9 mouse cellular contexts compared by ENCODE assay signal in genomic region chr4:143112985-143113384, GRCm38 (mm10).
DNase-seq lines count a peak whose midpoint lies in the region; ATAC-seq and TF ChIP-seq lines count a peak whose summit lies in the region.
"Had no signal": no experiment of that assay in that cellular context is flagged by ENCODE, and none has a peak within 500 bp of the region (broad histone marks: within the 10 kb centered on the region; RNA-seq: fewer than 3 reads in every experiment).

No protein-coding gene starts in this region.

- no peaks in the 10 kb centered on the region for H3K9me3 ChIP-seq in midbrain, embryonic 10.5 days (replicated peaks)
- H3K9me3 ChIP-seq in midbrain, embryonic 16.5 days (replicated peaks; ENCODE audit: control insufficient read depth, low read length, poor library complexity, severe bottlenecking) = no peaks in the 10 kb centered on the region
- no peaks in the 10 kb centered on the region for H3K9me3 ChIP-seq in heart, postnatal 0 days (replicated peaks; ENCODE audit: control insufficient read depth, low read length)
- no peaks in the 10 kb centered on the region for H3K9me3 ChIP-seq in liver, embryonic 11.5 days (ENCODE audit: control insufficient read depth, low read length)
- H3K9me3 ChIP-seq: neural tube, embryonic 13.5 days had no signal

- no peaks in the 10 kb centered on the region for H3K27me3 ChIP-seq in midbrain, embryonic 10.5 days (ENCODE audit: low read depth, poor library complexity, severe bottlenecking)
- no peaks in the 10 kb centered on the region for H3K27me3 ChIP-seq in midbrain, embryonic 16.5 days (ENCODE audit: control insufficient read depth, insufficient read depth, low read depth, low read length)
- H3K27me3 ChIP-seq in heart, postnatal 0 days (ENCODE audit: control insufficient read depth, insufficient read depth, low read length) = no peaks in the 10 kb centered on the region
- H3K27me3 ChIP-seq in liver, embryonic 11.5 days (replicated peaks; ENCODE audit: control insufficient read depth, insufficient read depth, low read length) = no peaks in the 10 kb centered on the region
- H3K27me3 ChIP-seq: neural tube, embryonic 13.5 days had no signal

- H3K9ac ChIP-seq in midbrain, embryonic 16.5 days (ENCODE audit: low read depth, low read length) = no peak overlapping the region
- H3K9ac ChIP-seq in heart, postnatal 0 days (replicated peaks; ENCODE audit: low read depth, low read length) = no peak overlapping the region
- no peak overlapping the region for H3K9ac ChIP-seq in liver, embryonic 11.5 days (ENCODE audit: low read depth, low read length)
- H3K9ac ChIP-seq: neural tube, embryonic 13.5 days had no signal

- H3K36me3 ChIP-seq in midbrain, embryonic 10.5 days = peaks cover 37% of the 10 kb centered on the region
- H3K36me3 ChIP-seq in midbrain, embryonic 16.5 days (ENCODE audit: control insufficient read depth, insufficient read depth, low read length) = peaks cover 3% of the 10 kb centered on the region; the same call in 1 of the 2 replicates
- H3K36me3 ChIP-seq in heart, postnatal 0 days (replicated peaks; ENCODE audit: control insufficient read depth, insufficient read depth, low read length) = peaks cover 35% of the 10 kb centered on the region
- H3K36me3 ChIP-seq in liver, embryonic 11.5 days (ENCODE audit: control insufficient read depth, insufficient read depth, low read length) = no peaks in the 10 kb centered on the region; the same call in 1 of the 2 replicates

- H3K4me1 ChIP-seq in midbrain, embryonic 10.5 days = peaks cover 34% of the 10 kb centered on the region
- 0 out of 2 replicates have a peak, but pooled peaks cover under 1% of the 10 kb centered on the region for H3K4me1 ChIP-seq in midbrain, embryonic 16.5 days (ENCODE audit: control insufficient read depth, insufficient read depth, low read length)
- H3K4me1 ChIP-seq in heart, postnatal 0 days (ENCODE audit: control insufficient read depth, insufficient read depth) = no peaks in the 10 kb centered on the region
- H3K4me1 ChIP-seq in liver, embryonic 11.5 days (replicated peaks; ENCODE audit: control insufficient read depth, insufficient read depth, low read length) = no peaks in the 10 kb centered on the region; the same call in 1 of the 2 replicates

- 41% methylated on average over 6 of the region's 6 CpGs for WGBS in midbrain, embryonic 10.5 days
- 36% methylated on average over 6 of the region's 6 CpGs for WGBS in midbrain, embryonic 16.5 days
- WGBS in heart, postnatal 0 days = 36% methylated on average over 6 of the region's 6 CpGs
- 41% methylated on average over 6 of the region's 6 CpGs for WGBS in liver, embryonic 11.5 days

- no peak overlapping the region for H3K27ac ChIP-seq in midbrain, embryonic 10.5 days (replicated peaks)
- H3K27ac ChIP-seq in midbrain, embryonic 16.5 days (ENCODE audit: low read length) = no peak overlapping the region
- H3K27ac ChIP-seq in heart, postnatal 0 days (ENCODE audit: low read depth) = no peak overlapping the region
- H3K27ac ChIP-seq in liver, embryonic 11.5 days (ENCODE audit: low read depth, low read length) = no peak overlapping the region
- H3K27ac ChIP-seq: neural tube, embryonic 13.5 days had no signal

- TF ChIP-seq EP300 in heart, postnatal 0 days (IDR thresholded peaks at IDR 0.05; ENCODE audit: low read depth) = no peak

- peak; percentile 65 for DNase-seq in midbrain, embryonic 10.5 days (ENCODE audit: low spot score)
- peak; percentile 90 for DNase-seq in ZHBTc4 (ENCODE audit: low read depth, low spot score)
- DNase-seq in cerebellum, postnatal 14 days = peak; percentile 68 to 82
- DNase-seq in heart, postnatal 0 days (ENCODE audit: low spot score) = peak; percentile 42
- peak; percentile 61 for DNase-seq in liver, embryonic 11.5 days (ENCODE audit: low spot score)
- peak; percentile 57 for DNase-seq in ovary, postnatal 36 days (ENCODE audit: low spot score)
- peak; percentile 31 for DNase-seq in yolk sac, embryonic 10.5 days (ENCODE audit: low spot score)

- no peak overlapping the region for H3K4me2 ChIP-seq in midbrain, embryonic 16.5 days (ENCODE audit: low read length)
- H3K4me2 ChIP-seq in heart, postnatal 0 days (ENCODE audit: low read depth, low read length) = no peak overlapping the region
- no peak overlapping the region for H3K4me2 ChIP-seq in liver, embryonic 11.5 days
- H3K4me2 ChIP-seq: neural tube, embryonic 13.5 days had no signal

- ATAC-seq in midbrain, embryonic 16.5 days = no peak
- ATAC-seq in heart, postnatal 0 days (ENCODE audit: insufficient read depth, low read depth) = peak; percentile 45
- 0 out of 2 replicates have a peak, but pooled peaks have one; percentile 35 for ATAC-seq in liver, embryonic 11.5 days (replicated peaks; ENCODE audit: low FRiP score)

- peak; percentile 73 for TF ChIP-seq CTCF in heart, postnatal 0 days (IDR thresholded peaks at IDR 0.05; ENCODE audit: low read depth)

- no peak overlapping the region for H3K4me3 ChIP-seq in midbrain, embryonic 10.5 days
- no peak overlapping the region for H3K4me3 ChIP-seq in midbrain, embryonic 16.5 days (ENCODE audit: low read depth, low read length)
- no peak overlapping the region for H3K4me3 ChIP-seq in heart, postnatal 0 days (ENCODE audit: low read depth, low read length)
- no peak overlapping the region for H3K4me3 ChIP-seq in liver, embryonic 11.5 days (ENCODE audit: low read depth, low read length)
- H3K4me3 ChIP-seq: neural tube, embryonic 13.5 days had no signal

Comparison
In these comparisons a context has a peak if more than half of its experiments do, and no peak if none do; other contexts are left out.
1. DNase-seq: peak in every context shown above with its lines; median percentile 90 in ZHBTc4; 75 in cerebellum, postnatal 14 days; 65 in midbrain, embryonic 10.5 days; 61 in liver, embryonic 11.5 days; 57 in ovary, postnatal 36 days; 42 in heart, postnatal 0 days; 31 in yolk sac, embryonic 10.5 days.